Mouse (Mus musculus): ENCODE measurements around the gene Gm44511.
A peak's percentile ranks its signal among the peaks of the same experiment; 100 is the strongest.
"Not testable (repeated sequence)": the region's sequence is repeated elsewhere in the genome, so short reads cannot be mapped to it uniquely, and the experiment has no call there.

Gm44511 gene

DNA sequence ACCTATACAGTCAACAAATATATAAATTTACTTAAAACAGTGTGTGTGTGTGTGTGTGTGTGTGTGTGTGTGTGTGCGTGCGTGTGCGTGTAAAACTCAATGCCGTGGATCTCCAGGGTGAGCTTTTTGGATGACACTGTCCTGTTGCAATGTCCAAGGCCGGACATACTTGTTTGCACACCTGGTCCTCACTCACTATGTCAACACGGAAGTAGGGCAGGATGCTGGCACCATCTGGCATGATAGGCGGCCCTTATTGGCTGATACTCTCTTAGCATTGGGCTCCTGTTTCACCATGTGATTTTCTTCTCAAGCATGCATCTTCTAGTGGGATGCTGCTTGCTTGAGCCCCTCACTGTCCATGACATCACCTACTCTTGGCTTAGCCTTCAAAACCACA is 13.8 kb upstream of the Gm44511 start:
- DNase-seq: no peak

DNA sequence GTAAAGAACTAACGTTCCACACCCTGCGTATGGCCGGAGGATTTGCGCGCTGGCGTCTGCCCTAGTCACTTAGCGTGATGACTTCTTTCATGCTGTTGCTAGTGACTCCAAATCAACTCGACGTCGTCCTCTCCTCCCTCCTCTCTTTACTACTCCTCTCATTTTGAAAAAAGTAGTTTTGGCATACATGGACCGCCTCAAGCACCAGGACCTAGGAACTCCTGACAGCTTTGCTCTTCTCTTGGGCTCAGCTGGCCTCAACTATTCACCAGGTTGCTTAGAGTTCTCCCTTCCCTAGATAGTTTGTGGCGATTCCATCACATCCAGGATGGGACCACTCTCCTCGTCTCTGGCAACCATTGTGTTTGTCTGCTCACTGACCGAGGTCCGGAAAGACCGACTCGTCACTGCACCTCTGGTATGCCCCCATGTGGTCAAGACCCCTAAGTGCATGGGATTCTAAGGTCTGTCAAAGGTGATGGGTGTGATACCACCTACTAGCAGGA is 13.2 kb upstream of the Gm44511 start:
- peak; percentile 88 to 91 for DNase-seq

- DNase-seq: peak; percentile 91 to 94
Observed at GRCm38 (mm10) chr6:128838342-128839265, 12.5 kb upstream of the Gm44511 start.

DNA sequence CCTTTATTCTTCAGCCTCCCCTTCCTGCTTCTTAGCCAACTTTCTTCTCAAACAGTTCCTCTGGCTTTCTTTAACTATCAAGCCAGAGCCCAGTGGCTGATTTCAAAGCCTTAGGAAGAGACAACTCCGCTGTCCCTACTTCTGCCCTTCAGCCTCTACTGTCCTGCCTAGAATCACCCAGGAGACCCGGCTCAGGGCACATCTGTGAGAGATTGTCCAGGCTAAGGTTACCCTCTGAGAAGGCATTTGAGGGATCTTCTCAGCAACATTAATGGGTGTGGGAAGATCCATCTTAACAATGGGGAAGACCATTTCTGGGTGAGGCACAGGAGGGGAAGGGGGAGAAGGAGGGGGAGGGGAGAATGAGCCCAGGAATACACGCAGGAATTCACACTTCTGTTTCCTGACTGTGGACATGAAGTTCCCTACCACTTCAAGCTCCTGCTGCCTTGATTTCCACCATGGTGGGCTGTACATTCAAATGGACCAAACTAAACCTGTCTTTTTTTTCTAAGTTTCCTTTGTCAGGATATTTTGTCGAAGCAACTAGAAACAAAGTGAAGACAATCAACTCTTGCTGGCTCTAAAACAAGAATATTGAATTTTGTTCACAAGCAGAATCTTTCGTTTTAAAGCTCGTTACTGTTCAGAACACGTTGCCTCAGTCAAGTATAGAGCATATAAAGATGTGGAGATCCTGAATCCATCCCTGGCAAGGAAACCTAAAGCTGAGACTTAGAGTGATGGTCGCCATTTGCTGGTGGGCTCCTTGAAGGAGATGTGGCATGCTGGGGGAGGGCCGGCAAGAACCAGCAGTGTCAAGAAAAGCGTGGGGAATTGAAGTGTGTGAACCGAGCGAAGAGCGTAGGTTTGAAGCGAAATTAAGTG is 11.6 kb upstream of the Gm44511 start:
- DNase-seq: no peak

DNA sequence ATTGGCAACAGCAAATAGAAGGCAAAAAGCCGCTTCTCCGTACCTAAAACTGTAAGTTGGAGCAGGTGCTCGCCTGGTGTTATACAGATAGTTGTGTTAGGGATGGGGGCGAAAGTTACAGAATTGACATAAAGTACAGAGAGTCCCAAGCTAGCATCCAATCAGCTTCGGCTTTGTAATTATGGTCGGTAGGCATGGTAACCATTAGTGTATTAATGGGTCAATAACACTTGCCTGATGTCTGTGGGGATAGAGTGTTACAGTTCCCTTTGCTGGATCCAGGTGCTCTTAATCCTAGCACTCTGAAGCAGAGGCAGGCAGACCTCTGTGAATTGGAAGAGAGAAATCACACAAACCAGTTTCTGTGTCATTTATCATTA is 10.8 kb upstream of the Gm44511 start:
- DNase-seq: no peak

GRCm38 (mm10) chr6:128836191-128836954 is 10.3 kb upstream of the Gm44511 start:
- DNase-seq: no peak

GRCm38 (mm10) chr6:128835571-128835970 is 9.5 kb upstream of the Gm44511 start:
- DNase-seq: no peak

DNA sequence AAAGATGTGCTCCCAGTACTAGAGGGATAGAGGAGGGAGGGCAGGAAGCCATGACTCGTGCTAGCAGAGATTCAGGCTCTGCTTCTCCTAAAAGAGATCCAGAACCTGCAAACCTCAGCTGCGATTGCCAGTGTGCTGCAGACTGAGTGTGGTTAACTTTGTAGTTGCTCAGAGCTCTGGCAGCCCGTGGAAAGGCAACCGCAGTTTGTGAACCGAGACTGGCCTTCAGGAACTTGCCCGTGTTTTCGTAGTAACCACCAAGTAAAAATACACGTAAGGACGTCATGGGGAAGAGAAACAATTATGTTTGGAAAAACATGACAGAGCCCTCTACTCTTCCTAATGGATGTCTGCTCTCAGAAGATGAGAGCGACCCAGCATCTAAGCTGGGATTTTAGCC is 6.9 kb upstream of the Gm44511 start:
- DNase-seq: no peak

GRCm38 (mm10) chr6:128829837-128830236 is 3.7 kb upstream of the Gm44511 start:
- DNase-seq: no peak

DNA sequence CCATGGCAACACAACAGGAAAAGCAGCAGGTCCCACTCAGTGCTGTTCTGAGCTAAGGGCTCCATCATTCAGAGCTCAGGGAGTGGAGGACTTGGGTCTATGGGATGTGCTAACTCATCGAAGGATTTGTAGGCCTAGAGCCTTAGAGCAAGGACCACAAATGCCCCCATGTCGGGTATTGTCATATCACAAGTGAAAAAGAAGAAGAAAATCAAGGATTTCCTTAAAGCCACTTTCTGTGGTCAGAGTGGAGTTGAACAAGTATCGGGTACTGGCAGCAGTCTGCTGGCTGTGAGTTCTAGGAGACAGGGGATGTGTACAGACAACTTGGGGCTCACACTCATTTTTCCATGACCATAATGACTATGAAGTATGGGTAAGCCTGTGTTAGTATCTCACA is 666 bp upstream of the Gm44511 start:
- DNase-seq: no peak

DNA sequence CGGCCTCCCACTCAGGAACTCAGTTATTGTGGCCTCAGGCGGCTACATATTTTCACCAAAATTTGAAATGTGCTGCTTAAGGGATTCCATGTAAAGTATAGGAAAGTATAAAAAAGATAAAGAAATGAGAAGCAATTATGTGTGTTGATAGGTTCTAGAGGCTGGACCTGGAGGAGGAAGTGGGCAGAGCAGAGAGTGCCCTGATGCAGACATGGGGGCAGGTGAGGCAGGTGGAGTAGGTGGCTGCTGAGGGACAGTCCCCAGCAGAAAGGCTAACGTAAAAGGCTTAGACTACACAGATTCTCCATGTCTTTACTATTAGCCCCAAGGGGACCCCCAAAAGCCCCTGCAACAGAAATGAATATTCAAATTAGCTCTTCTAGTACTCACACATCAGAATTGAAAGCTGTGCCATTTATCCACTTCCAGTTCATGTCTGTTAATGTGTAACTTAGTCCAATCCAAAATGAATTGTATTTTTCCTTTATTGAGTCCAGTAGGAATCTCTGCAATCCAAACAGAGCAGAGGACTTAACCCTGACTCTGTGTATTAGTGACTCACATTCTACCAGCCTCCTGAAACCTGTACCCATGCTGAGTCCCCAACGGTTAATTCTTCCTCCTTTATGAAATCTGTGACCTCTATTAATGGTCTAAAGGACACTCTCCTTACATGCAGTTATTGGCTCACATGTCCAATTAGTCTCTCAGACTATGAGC is 7.9 kb downstream of the Gm44511 start:
- DNase-seq: no peak

DNA sequence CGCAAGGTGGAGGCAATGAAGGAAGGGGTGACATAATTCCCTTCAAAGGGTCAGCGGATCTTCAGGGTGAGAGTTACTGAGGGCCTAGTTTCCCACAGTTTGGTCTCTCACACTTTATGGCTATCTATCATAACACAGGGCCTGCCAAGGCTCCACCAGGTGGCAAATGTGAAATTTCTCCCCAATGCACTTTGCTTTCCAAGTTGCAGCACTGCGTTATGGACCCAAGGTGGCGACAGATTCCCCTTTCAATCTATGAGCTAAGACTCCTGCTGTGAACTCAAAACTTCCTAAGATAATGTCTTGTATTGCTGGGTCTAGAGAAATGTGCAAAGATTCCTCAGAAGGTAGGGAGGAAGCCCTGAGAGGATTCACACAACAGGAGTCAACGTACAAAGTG is 17.6 kb downstream of the Gm44511 start:
- peak; percentile 35 to 57 for DNase-seq

- no peak for DNase-seq
Observed at GRCm38 (mm10) chr6:128807021-128807420, 19.1 kb downstream of the Gm44511 start.

GRCm38 (mm10) chr6:128804823-128805640 is 21.1 kb downstream of the Gm44511 start:
- peak; percentile 48 to 70 for DNase-seq

- peak; percentile 97 for DNase-seq
Observed at GRCm38 (mm10) chr6:128802999-128803857, 22.9 kb downstream of the Gm44511 start.

DNA sequence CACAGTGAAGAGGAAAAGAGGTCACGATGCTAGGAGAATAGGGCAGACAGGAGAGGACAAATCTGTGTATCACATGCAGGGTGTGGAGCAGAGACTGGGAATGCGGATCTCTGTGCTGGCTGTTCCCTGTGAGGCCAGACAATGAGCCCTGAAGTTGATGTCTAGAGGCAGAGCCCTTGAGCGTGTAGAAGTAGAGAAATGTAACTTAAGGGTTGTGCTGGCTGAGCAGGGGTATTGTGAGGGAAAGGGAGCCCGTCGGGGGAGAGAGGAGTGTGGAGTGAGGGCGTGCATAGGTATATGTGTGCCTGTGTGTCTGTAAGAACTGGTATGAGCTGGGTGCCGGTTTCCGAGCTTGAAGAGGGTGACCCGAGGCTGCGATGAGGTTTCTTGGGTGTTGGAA is 23.6 kb downstream of the Gm44511 start:
- DNase-seq: peak in 1 of 2 experiments; percentile 15

DNA sequence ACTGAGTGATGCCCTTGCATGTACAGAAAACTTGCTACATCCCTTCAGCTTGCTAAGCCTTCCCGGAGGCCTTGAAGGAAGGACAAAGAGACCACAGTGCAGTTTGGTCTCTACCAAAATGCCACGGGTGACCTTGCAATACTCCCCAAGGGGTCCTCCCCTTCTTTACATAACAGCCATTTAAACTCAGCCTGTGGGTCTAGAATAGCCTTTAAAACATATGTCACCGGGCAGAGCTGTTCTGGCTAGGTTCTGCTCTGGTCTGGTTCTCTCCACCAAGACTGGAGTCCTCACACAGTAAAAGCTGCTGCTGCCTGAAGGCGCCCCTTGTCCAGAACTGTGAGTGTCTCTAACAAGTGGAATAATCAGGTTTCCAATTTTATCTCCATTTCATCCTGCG is 25.4 kb downstream of the Gm44511 start:
- DNase-seq: not testable (repeated sequence)

DNA sequence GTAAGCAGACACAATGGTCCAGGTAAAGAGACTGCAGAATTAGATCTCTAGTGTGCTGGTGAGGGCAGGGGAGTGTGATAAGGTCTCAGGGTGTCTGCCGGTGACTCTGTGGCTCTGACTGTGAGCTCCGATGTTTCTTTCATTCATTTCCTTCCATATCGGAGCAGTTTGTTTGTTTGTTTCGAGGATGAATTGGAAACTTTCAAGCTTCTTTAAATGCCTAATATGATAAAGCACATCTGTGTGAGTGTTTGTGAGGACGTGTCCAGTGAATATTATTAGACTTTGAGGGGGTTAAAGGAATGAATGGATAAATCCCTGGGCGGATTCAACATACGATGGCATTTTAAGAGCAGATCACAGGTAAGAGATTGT is 26.2 kb downstream of the Gm44511 start:
- DNase-seq: no peak

- DNase-seq: peak; percentile 86 to 90
Observed at GRCm38 (mm10) chr6:128799144-128799895, 26.8 kb downstream of the Gm44511 start.
